Mouse (Mus musculus): ENCODE data around the gene Rnf113a2. TPM values are rescaled to one million over a fixed set of nuclear protein-coding genes. Genes with fewer than 3 reads are reported as not detected.

The Rnf113a2 gene
- total RNA-seq (2014; rRNA removed), result 15.5 and 16.5 TPM in 2 replicates
- 20.3 and 20.4 TPM in 2 replicates for polyA plus RNA-seq (2015; fragmentation: Nextera tagmentation; extraction: Ambion mirVana)

DNA sequence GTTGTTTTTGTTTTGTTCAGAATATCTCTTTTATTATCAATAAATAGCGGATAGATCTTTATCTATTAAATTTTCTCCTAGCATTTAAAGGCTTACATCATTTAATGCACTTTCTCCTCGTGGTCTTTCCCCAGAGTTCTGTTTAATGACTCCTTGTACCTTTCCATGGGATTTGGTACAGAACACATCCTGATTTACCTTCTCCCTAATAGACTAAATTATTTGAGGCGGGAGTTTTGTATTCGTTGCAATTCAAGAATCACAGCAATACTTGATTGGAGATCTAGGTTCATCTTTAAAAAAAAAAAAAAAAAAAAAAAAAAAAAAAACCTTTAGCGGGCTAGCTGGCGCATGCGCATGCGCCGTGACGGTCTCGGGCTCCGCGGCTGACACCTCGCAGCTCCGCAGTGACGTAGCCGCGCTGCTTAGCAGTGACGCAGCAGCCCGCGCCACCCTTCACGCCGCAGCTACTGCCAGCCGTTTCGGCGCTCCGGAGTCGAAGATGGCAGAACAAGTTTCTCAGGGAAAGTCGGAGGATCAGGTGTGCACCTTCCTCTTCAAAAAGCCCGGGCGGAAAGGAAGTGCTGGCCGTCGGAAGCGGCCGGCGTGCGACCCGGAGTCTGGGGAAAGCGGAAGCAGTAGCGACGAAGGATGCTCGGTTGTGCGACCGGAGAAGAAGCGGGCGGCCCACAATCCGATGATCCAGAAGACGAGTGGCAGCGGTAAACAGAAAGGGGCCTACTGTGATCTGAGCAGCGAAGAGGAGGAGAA, at the start of gene Rnf113a2:
Gene Rnf113a2, plus strand, starts transcription at position 363 of the 771 bp plus-strand sequence.
- H3K9ac ChIP-seq, result peak within 1 kb of the TSS; percentile 63
- ATAC-seq (peak; percentile 99), DNase-seq (peak; percentile 97)
- no peaks in the 10 kb centered on the region for H3K9me3 ChIP-seq (ENCODE audit: low read length)
- TF ChIP-seq CTCF (IDR thresholded peaks at IDR 0.05; ENCODE audit: low read depth), result no peak
- WGBS, result 3% methylated on average over 50 of the region's 50 CpGs
- peak within 1 kb of the TSS; percentile 78 for H3K4me2 ChIP-seq (ENCODE audit: low read depth)
- H3K36me3 ChIP-seq (ENCODE audit: insufficient read depth), result no peaks in the 10 kb centered on the region
- H3K4me1 ChIP-seq (ENCODE audit: insufficient read depth), result peaks cover 6% of the 10 kb centered on the region; the same call in 1 of the 2 replicates
- H3K4me3 ChIP-seq (ENCODE audit: low read depth, low read length), result peak within 1 kb of the TSS; percentile 63
- no peaks in the 10 kb centered on the region for H3K27me3 ChIP-seq (ENCODE audit: insufficient read depth, low read length)
- peak within 1 kb of the TSS; percentile 80 for H3K27ac ChIP-seq (ENCODE audit: low read depth, low read length)

DNA sequence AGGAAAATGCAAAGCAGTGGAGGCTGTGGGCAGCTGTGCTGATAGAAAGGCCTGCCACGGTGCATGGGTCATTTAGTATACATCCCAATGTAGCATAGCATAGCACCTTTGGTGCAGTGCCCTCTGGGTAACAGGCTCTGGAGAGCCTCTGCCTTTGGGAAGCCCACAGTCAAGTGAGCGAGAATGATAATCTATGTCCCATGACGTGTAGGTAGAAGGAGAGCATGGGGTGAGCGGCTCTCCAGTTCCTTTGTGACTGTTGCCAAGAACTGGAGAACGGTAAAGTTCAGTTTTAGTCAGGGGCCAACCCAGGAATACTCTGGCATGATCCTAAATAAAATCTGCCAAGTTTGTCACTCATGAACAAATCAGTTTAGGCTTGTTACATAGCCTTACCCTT, 45.3 kb upstream of the Rnf113a2 start:
- Histone ChIP-seq H3K4me2 (ENCODE audit: low read depth) (no peak overlapping the region), H3K9me3 (ENCODE audit: low read length) (no peaks in the 10 kb centered on the region), H3K27ac (ENCODE audit: low read depth, low read length) (no peak overlapping the region), H3K9ac (no peak overlapping the region), H3K27me3 (ENCODE audit: insufficient read depth, low read length) (no peaks in the 10 kb centered on the region), H3K36me3 (ENCODE audit: insufficient read depth) (peaks cover 67% of the 10 kb centered on the region), H3K4me1 (ENCODE audit: insufficient read depth) (no peaks in the 10 kb centered on the region), H3K4me3 (ENCODE audit: low read depth, low read length) (no peak overlapping the region)
- WGBS, result 93% methylated on average over 5 of the region's 5 CpGs
- TF ChIP-seq CTCF (IDR thresholded peaks at IDR 0.05; ENCODE audit: low read depth), result no peak
- no peak for DNase-seq
- no peak for ATAC-seq

GRCm38 (mm10) chr12:84373831-84374481, 43.0 kb upstream of the Rnf113a2 start:
- no peak for TF ChIP-seq CTCF (IDR thresholded peaks at IDR 0.05; ENCODE audit: low read depth)
- Histone ChIP-seq H3K9me3 (ENCODE audit: low read length) (no peaks in the 10 kb centered on the region), H3K4me2 (ENCODE audit: low read depth) (no peak overlapping the region), H3K4me3 (ENCODE audit: low read depth, low read length) (no peak overlapping the region), H3K4me1 (ENCODE audit: insufficient read depth) (no peaks in the 10 kb centered on the region), H3K9ac (no peak overlapping the region), H3K27me3 (ENCODE audit: insufficient read depth, low read length) (no peaks in the 10 kb centered on the region), H3K36me3 (ENCODE audit: insufficient read depth) (peaks cover 69% of the 10 kb centered on the region), H3K27ac (ENCODE audit: low read depth, low read length) (no peak overlapping the region)
- no peak for DNase-seq
- ATAC-seq, result no peak
- WGBS, result 84% methylated on average over 6 of the region's 6 CpGs

DNA sequence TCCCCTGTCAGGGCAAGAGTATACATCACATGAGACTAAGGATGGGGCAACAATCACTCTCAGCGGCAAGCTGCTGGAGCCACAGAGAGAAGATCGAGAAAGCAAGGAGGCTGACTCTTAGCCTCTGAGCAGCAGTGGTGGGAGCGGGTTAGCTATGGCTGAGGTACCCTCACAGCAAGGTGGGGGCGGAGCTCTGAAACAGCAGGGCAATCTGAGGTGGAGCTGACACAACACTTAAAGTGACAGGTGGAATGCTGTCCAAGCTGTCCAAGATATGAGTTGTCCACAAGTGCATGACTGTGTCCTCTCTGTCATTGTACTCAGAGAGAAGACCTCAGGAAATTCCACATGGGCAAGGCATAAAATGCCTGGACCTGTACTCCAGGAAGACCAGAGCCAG, 34.6 kb upstream of the Rnf113a2 start:
- no peaks in the 10 kb centered on the region for H3K4me1 ChIP-seq (ENCODE audit: insufficient read depth)
- no peak for DNase-seq
- H3K36me3 ChIP-seq (ENCODE audit: insufficient read depth), result peaks cover 11% of the 10 kb centered on the region; the same call in 1 of the 2 replicates
- ATAC-seq, result no peak
- no peak overlapping the region for H3K9ac ChIP-seq
- no peak overlapping the region for H3K4me3 ChIP-seq (ENCODE audit: low read depth, low read length)
- H3K9me3 ChIP-seq (ENCODE audit: low read length), result no peaks in the 10 kb centered on the region
- H3K27me3 ChIP-seq (ENCODE audit: insufficient read depth, low read length), result no peaks in the 10 kb centered on the region
- H3K4me2 ChIP-seq (ENCODE audit: low read depth), result no peak overlapping the region
- WGBS, result 89% methylated on average over 4 of the region's 4 CpGs
- H3K27ac ChIP-seq (ENCODE audit: low read depth, low read length), result no peak overlapping the region
- no peak for TF ChIP-seq CTCF (IDR thresholded peaks at IDR 0.05; ENCODE audit: low read depth)

- Histone ChIP-seq H3K4me2 (ENCODE audit: low read depth) (no peak overlapping the region), H3K9ac (no peak overlapping the region), H3K36me3 (ENCODE audit: insufficient read depth) (no peaks in the 10 kb centered on the region; the same call in 1 of the 2 replicates), H3K27me3 (ENCODE audit: insufficient read depth, low read length) (no peaks in the 10 kb centered on the region), H3K9me3 (ENCODE audit: low read length) (no peaks in the 10 kb centered on the region), H3K27ac (ENCODE audit: low read depth, low read length) (no peak overlapping the region), H3K4me3 (ENCODE audit: low read depth, low read length) (no peak overlapping the region), H3K4me1 (ENCODE audit: insufficient read depth) (no peaks in the 10 kb centered on the region)
- DNase-seq (peak; percentile 36), ATAC-seq (peak; percentile 27; the same call in 1 of the 2 replicates)
- WGBS, result 57% methylated on average over 5 of the region's 5 CpGs
- no peak for TF ChIP-seq CTCF (IDR thresholded peaks at IDR 0.05; ENCODE audit: low read depth)
These were observed 32.3 kb upstream of the Rnf113a2 start for GRCm38 (mm10) chr12:84384644-84385081.

DNA sequence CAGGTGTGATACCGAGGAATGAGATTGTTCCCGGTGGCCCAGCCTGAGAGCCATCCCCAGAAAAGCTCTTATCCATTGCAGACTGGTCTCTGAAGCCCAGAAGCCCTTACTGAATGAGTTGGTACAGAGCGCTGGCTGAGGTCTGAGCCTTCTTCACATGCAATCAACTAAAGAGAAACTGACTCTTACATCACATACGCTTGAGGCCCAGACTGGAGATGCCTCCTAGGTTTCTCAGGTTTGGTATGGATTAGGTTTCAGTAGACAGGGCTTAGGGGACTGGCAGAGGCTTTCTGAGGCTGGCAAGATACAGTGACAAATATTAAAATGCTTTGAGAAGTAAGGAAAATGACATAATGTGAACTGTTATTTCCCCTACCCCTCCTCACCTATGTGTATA, 31.6 kb upstream of the Rnf113a2 start:
- H3K9me3 ChIP-seq (ENCODE audit: low read length), result no peaks in the 10 kb centered on the region
- no peaks in the 10 kb centered on the region; the same call in 1 of the 2 replicates for H3K36me3 ChIP-seq (ENCODE audit: insufficient read depth)
- H3K27ac ChIP-seq (ENCODE audit: low read depth, low read length), result no peak overlapping the region
- no peak for TF ChIP-seq CTCF (IDR thresholded peaks at IDR 0.05; ENCODE audit: low read depth)
- no peak overlapping the region for H3K4me2 ChIP-seq (ENCODE audit: low read depth)
- no peak overlapping the region for H3K9ac ChIP-seq
- H3K27me3 ChIP-seq (ENCODE audit: insufficient read depth, low read length), result no peaks in the 10 kb centered on the region
- ATAC-seq, result no peak
- H3K4me1 ChIP-seq (ENCODE audit: insufficient read depth), result no peaks in the 10 kb centered on the region
- DNase-seq, result no peak
- no peak overlapping the region for H3K4me3 ChIP-seq (ENCODE audit: low read depth, low read length)
- 93% methylated on average over 4 of the region's 4 CpGs for WGBS

DNA sequence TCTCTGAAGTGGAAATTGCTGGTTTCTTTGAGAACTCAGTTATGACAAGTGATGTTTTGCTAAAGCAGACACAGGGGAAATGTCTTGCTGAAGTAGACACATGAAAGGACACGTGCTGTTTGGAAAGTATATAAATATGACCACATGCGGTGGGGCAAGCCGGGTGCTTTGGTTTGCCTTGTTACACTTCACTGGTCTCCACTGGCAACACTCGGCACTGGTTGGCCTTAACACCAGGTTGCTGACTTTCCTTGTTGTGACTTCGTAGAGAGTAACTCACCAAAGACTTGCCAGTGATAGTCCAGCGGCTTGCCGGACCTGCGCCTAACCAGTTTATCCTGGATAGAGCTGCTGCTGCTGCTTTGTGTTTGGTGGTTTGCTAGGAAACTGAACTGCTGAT, 28.9 kb upstream of the Rnf113a2 start:
- H3K9ac ChIP-seq, result no peak overlapping the region
- H3K36me3 ChIP-seq (ENCODE audit: insufficient read depth), result no peaks in the 10 kb centered on the region; the same call in 1 of the 2 replicates
- no peaks in the 10 kb centered on the region for H3K27me3 ChIP-seq (ENCODE audit: insufficient read depth, low read length)
- no peak for TF ChIP-seq CTCF (IDR thresholded peaks at IDR 0.05; ENCODE audit: low read depth)
- DNase-seq (no peak), ATAC-seq (no peak)
- no peak overlapping the region for H3K4me3 ChIP-seq (ENCODE audit: low read depth, low read length)
- 87% methylated on average over 8 of the region's 8 CpGs for WGBS
- H3K4me2 ChIP-seq (ENCODE audit: low read depth), result no peak overlapping the region
- no peaks in the 10 kb centered on the region for H3K9me3 ChIP-seq (ENCODE audit: low read length)
- H3K4me1 ChIP-seq (ENCODE audit: insufficient read depth), result no peaks in the 10 kb centered on the region
- no peak overlapping the region for H3K27ac ChIP-seq (ENCODE audit: low read depth, low read length)
